Mouse (Mus musculus): ENCODE measurements around the gene Elmo2.

Gene Elmo2

DNA sequence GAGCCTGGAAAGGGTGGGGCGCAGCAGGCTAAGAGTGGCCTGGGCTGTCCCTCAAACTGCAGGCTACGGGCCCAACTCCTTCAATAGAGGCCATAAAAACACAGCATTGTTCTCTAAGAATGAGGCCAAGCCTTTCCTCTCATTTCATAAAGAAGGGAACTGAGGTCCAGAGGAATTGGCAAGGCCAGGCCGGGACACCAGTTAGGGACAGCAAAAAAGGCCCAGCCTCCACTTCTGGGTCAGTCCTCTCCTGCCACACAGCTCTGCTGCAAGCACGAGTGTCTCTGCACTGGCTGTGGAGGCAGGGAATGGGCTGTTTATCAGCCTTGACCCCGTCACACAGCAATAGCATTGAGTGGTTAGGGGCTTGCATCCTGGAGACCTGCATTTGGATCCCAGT, 2.8 kb downstream of the Elmo2 start:
- no peak for DNase-seq

DNA sequence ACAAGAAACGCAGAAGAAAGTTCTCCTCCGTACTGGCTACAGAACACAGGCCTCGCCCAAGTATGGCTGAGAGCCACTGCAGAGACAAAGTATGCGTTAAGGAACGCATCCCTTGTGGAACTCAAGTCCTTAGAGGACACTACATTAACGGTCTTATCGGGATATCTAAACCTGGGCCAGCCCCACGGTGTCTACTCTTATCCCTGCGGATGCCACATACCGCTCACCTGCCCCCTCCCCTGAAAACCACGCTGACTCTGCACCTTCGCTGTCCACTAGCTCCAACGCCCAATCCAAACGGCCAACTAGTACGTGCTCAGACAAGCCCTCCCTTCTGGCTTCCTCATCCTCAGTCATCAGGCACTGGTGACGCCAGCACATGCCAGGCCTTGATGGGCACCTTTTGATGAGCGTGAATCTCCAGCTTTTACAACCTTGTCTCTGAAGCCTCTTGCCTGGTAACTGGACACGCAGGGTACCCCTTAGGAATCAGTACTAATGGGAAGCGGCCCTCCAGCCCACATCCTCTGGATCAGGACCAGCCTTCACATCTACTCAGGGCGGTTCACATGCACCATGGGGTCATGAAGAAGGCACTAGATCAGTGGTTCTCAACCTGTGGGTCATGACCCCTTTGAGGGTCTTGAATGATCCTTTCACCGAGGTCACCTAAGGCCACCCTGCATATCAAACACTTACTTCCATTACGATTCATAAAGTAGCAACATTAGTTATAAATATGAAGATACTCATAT, 4.1 kb downstream of the Elmo2 start:
- no peak for DNase-seq

DNA sequence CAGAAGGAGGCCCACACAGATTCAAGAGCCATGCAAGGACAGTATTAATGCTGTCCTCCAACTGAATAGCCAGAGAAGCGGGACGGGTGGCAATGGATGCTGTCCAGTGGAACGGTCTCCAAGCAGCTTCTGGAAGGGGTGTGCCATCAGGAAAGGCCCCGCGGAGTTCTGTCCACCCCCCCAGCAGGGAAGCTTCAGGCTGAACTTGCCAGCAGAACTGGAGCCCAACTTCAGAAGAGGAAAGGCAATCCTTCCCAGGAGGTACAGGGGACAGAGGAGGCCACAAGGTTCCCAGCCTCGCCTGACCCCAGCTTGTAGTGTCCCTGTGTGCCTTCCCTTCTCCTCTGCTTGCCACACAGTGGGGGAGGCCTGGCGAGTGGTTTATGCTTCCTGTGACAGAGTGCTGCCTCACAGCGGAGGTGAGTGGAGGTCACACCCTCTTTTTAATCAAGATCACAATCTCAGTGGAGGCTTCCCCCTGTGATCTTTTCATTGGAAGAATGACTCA, 4.8 kb downstream of the Elmo2 start:
- no peak for DNase-seq

- DNase-seq: no peak
Observed at GRCm38 (mm10) chr2:165320531-165321150, 5.6 kb downstream of the Elmo2 start.

DNA sequence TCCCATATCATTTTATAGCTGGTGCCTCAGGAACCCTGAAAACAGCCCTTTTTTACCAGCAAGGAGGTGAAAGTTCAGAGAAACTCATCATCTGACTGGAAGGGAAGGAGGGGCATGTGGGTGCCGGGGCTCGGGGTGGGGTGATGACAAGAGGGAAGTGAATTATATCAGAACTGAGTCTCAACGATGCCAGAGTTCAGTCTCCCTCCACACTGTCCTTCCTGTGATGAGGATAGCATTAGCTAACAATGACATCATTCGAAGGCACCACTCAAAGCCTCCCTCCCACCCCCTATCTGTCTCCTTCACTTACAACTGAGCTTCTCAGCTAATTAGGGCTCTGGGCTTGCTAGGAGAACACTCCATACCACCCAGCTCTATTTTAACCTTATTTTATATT, 6.8 kb downstream of the Elmo2 start:
- DNase-seq: no peak

DNA sequence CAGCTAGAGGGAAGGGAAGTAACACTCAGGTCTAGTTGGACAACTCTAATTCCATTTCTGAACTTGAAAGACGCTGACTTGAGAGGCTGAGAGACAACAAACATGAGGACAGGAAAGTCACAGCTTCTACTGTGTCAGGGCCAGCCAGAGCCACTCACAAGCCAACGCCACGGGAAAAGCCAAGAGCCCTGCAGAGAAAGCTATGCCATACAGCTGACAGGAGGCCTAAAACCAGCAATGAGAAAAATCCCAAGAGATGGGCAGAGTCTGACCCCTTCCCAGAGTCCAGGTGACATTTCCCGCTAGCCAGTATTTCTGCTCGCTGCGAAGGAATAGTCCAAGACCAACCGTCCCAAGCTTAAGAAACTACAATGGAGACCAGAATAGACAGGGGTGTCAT, 7.3 kb downstream of the Elmo2 start:
- no peak for DNase-seq

- no peak for DNase-seq
Observed at GRCm38 (mm10) chr2:165317621-165318263, 8.5 kb downstream of the Elmo2 start.

GRCm38 (mm10) chr2:165316837-165317473, 9.3 kb downstream of the Elmo2 start:
- peak; percentile 48 to 54 for DNase-seq

DNA sequence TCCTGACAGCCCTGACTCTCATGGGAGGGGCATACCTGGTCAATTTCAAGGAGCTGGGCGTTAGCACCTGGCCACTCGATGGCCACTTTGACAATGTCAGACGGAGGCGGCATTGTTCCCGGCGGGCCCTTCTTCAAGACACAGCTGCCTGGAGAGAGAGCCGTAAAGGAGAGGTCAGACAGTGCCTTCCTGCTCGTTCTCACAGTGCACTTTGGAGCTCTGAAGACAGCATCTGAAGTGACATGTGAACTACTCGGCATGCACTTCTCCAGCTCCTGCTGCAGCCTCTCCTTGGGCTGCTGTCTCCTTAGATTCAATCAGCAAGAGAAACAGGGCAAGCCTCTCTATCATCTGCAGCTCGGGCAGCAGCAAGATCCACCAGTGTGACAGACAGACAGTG, 10.1 kb downstream of the Elmo2 start:
- DNase-seq: no peak

DNA sequence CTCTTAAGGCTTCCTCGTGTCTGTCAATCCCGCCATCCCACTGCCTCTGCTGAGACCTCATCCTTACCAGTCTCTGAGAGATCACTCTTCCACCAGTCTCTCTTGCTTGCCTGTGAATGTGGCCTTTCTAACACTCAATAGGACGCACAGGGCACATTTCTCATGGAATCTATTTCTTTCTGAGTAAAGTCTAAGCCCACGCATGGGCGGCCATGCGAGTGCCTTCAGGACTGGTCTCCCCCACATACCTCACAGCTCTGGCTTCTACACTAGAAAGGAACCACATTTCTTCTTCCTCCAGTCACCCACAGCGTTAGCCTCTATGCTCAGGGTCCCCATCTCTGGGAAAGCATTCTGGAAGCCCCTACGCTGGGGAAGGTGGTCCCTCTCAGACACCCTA, 12.1 kb downstream of the Elmo2 start:
- DNase-seq: peak in 1 of 2 experiments; percentile 38

GRCm38 (mm10) chr2:165312381-165312780, 13.9 kb downstream of the Elmo2 start:
- no peak for DNase-seq

GRCm38 (mm10) chr2:165311577-165311976, 14.7 kb downstream of the Elmo2 start:
- DNase-seq: no peak

DNA sequence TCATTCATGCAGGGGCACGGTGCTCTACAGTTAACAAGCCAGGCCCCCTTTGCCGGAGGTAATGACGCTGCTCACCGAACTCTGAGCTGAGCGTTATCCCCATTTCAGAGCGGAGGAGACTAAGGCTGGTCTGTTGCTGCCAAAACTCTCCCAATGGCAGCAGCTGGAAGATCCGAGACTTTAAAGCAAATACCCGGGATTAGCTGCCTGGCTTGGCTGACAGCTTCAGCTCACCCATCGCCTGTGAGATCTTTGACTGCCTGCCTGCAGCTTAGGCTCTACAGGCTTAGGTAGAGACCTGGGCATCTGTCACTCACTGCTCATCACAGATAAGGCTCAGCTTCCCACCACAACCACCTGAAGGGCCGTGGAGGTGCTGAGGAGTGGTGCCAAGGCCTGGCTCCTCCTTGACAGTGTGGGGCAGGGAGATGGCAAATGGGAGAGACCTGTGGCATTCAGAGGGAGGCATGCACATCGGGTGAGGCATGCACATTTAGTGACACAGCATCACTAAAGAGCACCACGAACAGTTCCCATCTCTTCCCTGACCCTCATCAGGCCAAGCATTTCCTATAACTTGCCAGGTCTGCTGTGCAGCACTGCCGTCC, 15.4 kb downstream of the Elmo2 start:
- DNase-seq: no peak

DNA sequence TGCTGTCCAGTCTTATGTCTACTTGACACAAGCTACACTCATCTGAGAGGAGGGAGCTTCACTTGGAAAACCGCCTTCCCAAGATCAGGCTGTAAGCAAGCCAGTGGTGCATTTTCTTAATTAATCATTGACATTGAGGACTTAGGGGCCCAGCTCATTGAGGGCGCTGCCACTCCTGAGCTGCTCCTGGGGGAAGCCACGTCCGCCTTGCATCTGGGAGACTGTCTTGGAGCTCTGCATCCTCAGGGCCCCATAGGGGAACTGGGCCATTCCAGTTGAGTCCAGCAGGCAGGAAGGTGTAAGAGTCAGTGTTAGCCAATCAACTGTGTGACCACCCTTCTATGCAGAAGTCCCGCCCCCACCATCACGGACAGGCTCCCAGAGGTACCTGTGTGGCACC, 18.5 kb downstream of the Elmo2 start:
- DNase-seq: peak; percentile 39 to 51

DNA sequence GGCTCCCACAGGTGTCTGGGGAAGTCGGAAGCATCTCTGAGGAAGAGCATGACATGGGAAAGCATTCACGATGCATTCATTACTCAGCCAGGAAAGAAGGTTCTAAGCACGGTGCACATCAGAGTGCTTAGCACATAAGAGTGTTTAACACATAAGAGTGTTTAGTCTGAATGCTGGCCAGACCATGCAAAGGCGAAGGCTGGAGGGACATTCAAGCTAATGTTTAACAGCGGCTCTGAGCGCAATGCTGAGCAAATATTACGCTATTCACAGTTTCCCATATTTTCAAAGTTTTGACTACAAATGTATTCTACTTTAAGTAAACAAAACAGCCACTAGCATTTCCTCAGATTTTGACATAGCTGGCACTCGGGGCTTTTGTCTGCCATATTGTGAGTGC, 20.8 kb downstream of the Elmo2 start:
- no peak for DNase-seq

DNA sequence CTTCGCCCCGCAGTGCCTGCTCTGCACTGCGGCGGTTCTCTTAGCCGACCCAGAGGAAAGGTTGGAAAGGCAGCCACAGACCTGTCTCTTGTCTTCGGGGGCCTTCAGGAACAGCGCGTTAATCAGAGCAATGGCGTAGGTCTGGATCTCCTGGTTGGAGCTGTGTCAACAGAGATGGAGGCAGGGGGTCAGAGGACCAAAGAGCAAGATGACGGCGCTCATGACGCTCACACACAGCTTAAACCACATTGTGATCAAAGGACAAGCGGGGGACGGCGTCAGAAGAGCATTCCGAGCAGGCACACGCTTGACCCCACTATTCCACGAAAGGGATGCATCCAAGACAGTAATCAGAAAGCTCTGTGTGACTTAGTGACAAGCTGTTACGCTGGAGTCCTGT, 21.5 kb downstream of the Elmo2 start:
- DNase-seq: no peak

DNA sequence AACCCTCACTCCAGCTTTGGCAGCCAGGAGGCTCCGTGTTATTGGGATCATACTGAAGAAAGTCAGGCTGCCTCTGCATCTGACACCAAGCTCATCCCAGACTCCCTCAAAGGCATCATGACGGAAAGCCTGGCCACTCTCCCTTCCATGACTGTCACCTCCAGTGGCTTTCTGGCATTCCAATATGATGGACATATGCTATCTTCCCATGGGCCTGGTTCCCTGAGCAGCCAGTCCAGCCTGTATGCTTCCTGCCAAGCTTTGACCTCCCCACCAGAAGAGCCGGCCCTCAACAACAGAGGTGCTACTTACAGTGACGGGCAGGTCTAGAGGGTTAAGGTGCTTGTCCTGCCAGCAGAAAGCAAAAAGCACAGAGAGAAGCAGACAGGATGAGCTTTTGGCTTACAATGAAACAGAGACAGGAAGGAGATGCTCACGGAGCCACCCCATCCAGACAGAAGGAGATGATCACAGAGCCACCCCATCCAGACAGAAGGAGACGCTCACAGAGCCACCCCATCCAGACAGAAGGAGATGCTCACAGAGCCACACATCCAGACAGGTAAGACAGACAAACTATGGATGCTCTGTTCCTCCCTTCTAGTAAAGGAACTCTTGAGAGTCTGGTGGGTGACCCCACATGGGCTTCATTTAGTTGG, 22.8 kb downstream of the Elmo2 start:
- DNase-seq: no peak

- DNase-seq: no peak
Observed at GRCm38 (mm10) chr2:165301409-165301808, 24.9 kb downstream of the Elmo2 start.

GRCm38 (mm10) chr2:165300885-165301284, 25.4 kb downstream of the Elmo2 start:
- no peak for DNase-seq

DNA sequence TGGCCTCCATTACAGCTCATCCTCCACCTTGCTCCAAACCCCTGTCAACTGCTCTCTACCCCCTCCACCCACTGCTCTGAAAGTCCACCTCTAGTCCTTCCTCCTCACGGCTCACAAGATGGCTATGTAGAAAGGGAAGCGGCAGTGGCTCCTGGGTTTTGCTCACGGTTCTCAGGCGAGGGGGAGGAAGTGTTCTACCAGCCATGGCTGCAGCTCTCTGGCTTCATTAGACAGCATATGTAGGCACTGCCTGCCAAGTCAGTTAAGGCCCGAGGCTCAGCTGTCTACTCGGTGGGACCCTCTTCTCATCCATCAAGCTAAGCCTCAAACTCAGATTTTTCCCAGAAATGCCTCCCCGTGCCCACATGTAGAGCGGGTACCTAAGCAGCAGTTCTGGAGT, 25.9 kb downstream of the Elmo2 start:
- no peak for DNase-seq

DNA sequence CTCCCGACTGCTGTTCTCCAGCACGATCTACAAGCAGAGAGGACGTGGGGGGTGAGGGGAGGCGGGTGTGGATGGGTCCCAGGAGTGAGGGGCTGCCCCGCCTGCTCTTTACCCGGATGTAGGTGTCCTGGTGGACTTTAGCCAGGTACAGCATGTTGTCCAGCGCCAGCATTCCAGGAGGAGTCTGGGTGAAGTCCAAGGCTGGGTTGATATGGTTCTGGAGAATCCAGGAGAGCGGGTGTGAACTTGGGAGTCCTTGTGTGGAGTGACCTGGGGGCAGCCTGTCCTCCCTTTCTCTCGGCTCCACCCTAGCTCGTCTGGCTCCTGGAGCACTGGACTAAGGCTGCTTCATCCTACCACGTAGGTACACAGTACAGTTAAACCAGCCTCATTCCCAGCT, 28.9 kb downstream of the Elmo2 start:
- DNase-seq: peak; percentile 90 to 91

- DNase-seq: peak; percentile 75
Observed at GRCm38 (mm10) chr2:165296571-165296970, 29.7 kb downstream of the Elmo2 start.
